22 mouse cellular contexts compared by ENCODE assay signal in the genomic region with DNA sequence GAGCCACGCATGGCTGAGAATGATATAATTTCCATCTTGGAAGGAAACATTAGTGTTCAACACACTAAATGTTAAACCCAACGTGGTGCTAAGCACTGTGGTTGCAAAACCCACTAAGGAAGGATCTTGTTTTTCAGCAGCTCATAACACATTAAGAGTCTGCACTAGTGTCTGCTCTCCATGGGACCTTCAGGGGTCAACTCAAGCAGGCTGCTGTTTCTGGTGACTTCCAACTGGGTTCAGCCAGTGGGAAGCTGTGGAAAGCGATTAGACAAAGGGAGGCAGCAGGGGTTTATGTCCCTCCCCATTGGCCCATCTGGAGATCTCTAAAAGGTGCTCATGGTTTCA.
A peak's percentile ranks its signal among the peaks of the same experiment; 100 is the strongest.
DNase-seq lines count a peak whose midpoint lies in the region; ATAC-seq and TF ChIP-seq lines count a peak whose summit lies in the region.
"Had no signal": no experiment of that assay in that cellular context is flagged by ENCODE, and none has a peak within 500 bp of the region (broad histone marks: within the 10 kb centered on the region; RNA-seq: fewer than 3 reads in every experiment).

No protein-coding gene starts in this region.

- ATAC-seq in liver, embryonic 11.5 days (replicated peaks; ENCODE audit: low FRiP score): no peak
- peak; percentile 87 for ATAC-seq in lung, postnatal 0 days
- ATAC-seq: forebrain, embryonic 16.5 days had no signal

- peak; percentile 0 for DNase-seq in liver, adult 2 months (ENCODE audit: extremely low read depth, low read depth, low spot score)
- DNase-seq in liver, embryonic 11.5 days (ENCODE audit: low spot score): no peak
- peak; percentile 72 for DNase-seq in lung, postnatal 0 days (ENCODE audit: low spot score)
- no peak for DNase-seq in lung, postnatal 25 days (ENCODE audit: low spot score)
- DNase-seq in ZHBTc4 (ENCODE audit: low read depth, low spot score): peak; percentile 2
- no peak for DNase-seq in layer of hippocampus, postnatal 10 days (ENCODE audit: low spot score in 2 of 2)
- no peak for DNase-seq in left cerebral cortex, adult 8-10 months (ENCODE audit: low spot score in 2 of 2)
- DNase-seq: adrenal gland, postnatal 10 days; cerebellum, adult 11 months; cerebellum, adult 8-10 months; cerebellum, postnatal 14 days; embryo, embryonic 11 days; gastrocnemius, postnatal 14 days; heart, adult 2 months; heart, postnatal 14 days had no signal

- no peak for TF ChIP-seq CTCF in liver, adult 2 months (IDR thresholded peaks at IDR 0.05; ENCODE audit: low read depth, low read length)
- no peak for TF ChIP-seq CTCF in lung, postnatal 0 days (IDR thresholded peaks at IDR 0.05)

- 77% methylated on average over 3 of the region's 3 CpGs for WGBS in liver, adult 2 months
- 56% methylated on average over 3 of the region's 3 CpGs for WGBS in liver, embryonic 11.5 days
- WGBS in lung, postnatal 0 days: 35% methylated on average over 3 of the region's 3 CpGs

- H3K4me2 ChIP-seq in liver, embryonic 11.5 days: no peak overlapping the region
- no peak overlapping the region for H3K4me2 ChIP-seq in lung, postnatal 0 days (replicated peaks; ENCODE audit: low read depth, low read length)
- H3K4me2 ChIP-seq: embryonic facial prominence, embryonic 15.5 days; heart, embryonic 11.5 days; heart, embryonic 15.5 days; hindbrain, embryonic 14.5 days had no signal

- H3K4me3 ChIP-seq in liver, adult 2 months (ENCODE audit: insufficient read depth, low read depth, low read length): no peak overlapping the region
- H3K4me3 ChIP-seq in liver, embryonic 11.5 days (ENCODE audit: low read depth, low read length): no peak overlapping the region
- no peak overlapping the region for H3K4me3 ChIP-seq in lung, postnatal 0 days (ENCODE audit: low read depth, low read length)
- H3K4me3 ChIP-seq: embryonic facial prominence, embryonic 15.5 days; erythroblast, embryonic 14.5 days; heart, adult 2 months; heart, embryonic 15.5 days had no signal

- H3K9ac ChIP-seq in liver, adult 2 months (ENCODE audit: low read depth, low read length): no peak overlapping the region
- no peak overlapping the region for H3K9ac ChIP-seq in liver, embryonic 11.5 days (ENCODE audit: low read depth, low read length)
- H3K9ac ChIP-seq in lung, postnatal 0 days (replicated peaks; ENCODE audit: low read depth): no peak overlapping the region
- H3K9ac ChIP-seq: embryonic facial prominence, embryonic 15.5 days; heart, embryonic 15.5 days; hindbrain, embryonic 14.5 days had no signal

- 0 out of 2 replicates have a peak overlapping the region, but pooled peaks have one; percentile 12 for H3K27ac ChIP-seq in liver, adult 2 months (replicated peaks; ENCODE audit: insufficient read depth, low read depth, low read length)
- no peak overlapping the region for H3K27ac ChIP-seq in liver, embryonic 11.5 days (ENCODE audit: low read depth, low read length)
- H3K27ac ChIP-seq in lung, postnatal 0 days (ENCODE audit: low read length): no peak overlapping the region
- H3K27ac ChIP-seq: embryonic facial prominence, embryonic 15.5 days; heart, adult 2 months; heart, embryonic 15.5 days; hindbrain, embryonic 14.5 days had no signal

- no peak for TF ChIP-seq EP300 in lung, postnatal 0 days (IDR thresholded peaks at IDR 0.05)

- no peaks in the 10 kb centered on the region for H3K36me3 ChIP-seq in liver, adult 2 months (ENCODE audit: control insufficient read depth, insufficient read depth, low read length)
- H3K36me3 ChIP-seq in liver, embryonic 11.5 days (ENCODE audit: control insufficient read depth, insufficient read depth, low read length): no peaks in the 10 kb centered on the region
- H3K36me3 ChIP-seq in lung, postnatal 0 days (ENCODE audit: insufficient read depth, low read length): no peaks in the 10 kb centered on the region
- H3K36me3 ChIP-seq: embryonic facial prominence, embryonic 15.5 days; heart, embryonic 15.5 days had no signal

- TF ChIP-seq POLR2A in liver, adult 2 months (IDR thresholded peaks at IDR 0.05; ENCODE audit: extremely low read depth, insufficient read depth, low read length): no peak

- H3K9me3 ChIP-seq in liver, embryonic 11.5 days (ENCODE audit: control insufficient read depth, low read length): no peaks in the 10 kb centered on the region
- H3K9me3 ChIP-seq in lung, postnatal 0 days (ENCODE audit: low read length): no peaks in the 10 kb centered on the region
- H3K9me3 ChIP-seq: embryonic facial prominence, embryonic 15.5 days; heart, embryonic 15.5 days had no signal

- no peaks in the 10 kb centered on the region for H3K4me1 ChIP-seq in liver, adult 2 months (ENCODE audit: control insufficient read depth, insufficient read depth, low read length)
- no peaks in the 10 kb centered on the region for H3K4me1 ChIP-seq in liver, embryonic 11.5 days (replicated peaks; ENCODE audit: control insufficient read depth, insufficient read depth, low read length)
- H3K4me1 ChIP-seq in lung, postnatal 0 days (ENCODE audit: insufficient read depth, low read depth, low read length): no peaks in the 10 kb centered on the region
- H3K4me1 ChIP-seq: embryonic facial prominence, embryonic 15.5 days; heart, embryonic 15.5 days had no signal

- no peaks in the 10 kb centered on the region for H3K27me3 ChIP-seq in liver, adult 2 months (ENCODE audit: control insufficient read depth, insufficient read depth, low read length)
- no peaks in the 10 kb centered on the region for H3K27me3 ChIP-seq in liver, embryonic 11.5 days (replicated peaks; ENCODE audit: control insufficient read depth, insufficient read depth, low read length)
- H3K27me3 ChIP-seq in lung, postnatal 0 days (replicated peaks; ENCODE audit: insufficient read depth, low read length): no peaks in the 10 kb centered on the region
- H3K27me3 ChIP-seq: CH12.LX; embryonic facial prominence, embryonic 15.5 days; heart, embryonic 15.5 days had no signal

- no peaks in the 10 kb centered on the region for H3K79me2 ChIP-seq in liver, adult 2 months (ENCODE audit: control insufficient read depth, insufficient read depth, low read length)

Comparison
In these comparisons a context has a peak if more than half of its experiments do, and no peak if none do; other contexts are left out.
1. DNase-seq: peak in liver, adult 2 months (single experiment), lung, postnatal 0 days (single experiment) and ZHBTc4 (single experiment); none in liver, embryonic 11.5 days (single experiment), lung, postnatal 25 days (single experiment), layer of hippocampus, postnatal 10 days (0 of 2) and left cerebral cortex, adult 8-10 months (0 of 2).